ENCODE assay signal across 19 mouse cellular contexts in genomic region chr6:31840621-31841020, GRCm38 (mm10).
DNase-seq lines count a peak whose midpoint lies in the region; ATAC-seq and TF ChIP-seq lines count a peak whose summit lies in the region.
"Had no signal": no experiment of that assay in that cellular context is flagged by ENCODE, and none has a peak within 500 bp of the region (broad histone marks: within the 10 kb centered on the region; RNA-seq: fewer than 3 reads in every experiment).

No protein-coding gene starts in this region.

- no peak overlapping the region for H3K4me3 ChIP-seq in forebrain, embryonic 11.5 days (ENCODE audit: low read depth, low read length)
- H3K4me3 ChIP-seq in forebrain, embryonic 13.5 days = no peak overlapping the region
- H3K4me3 ChIP-seq in kidney, postnatal 0 days (replicated peaks; ENCODE audit: low read depth, low read length) = no peak overlapping the region
- no peak overlapping the region for H3K4me3 ChIP-seq in E14TG2a.4 (replicated peaks; ENCODE audit: low read length)
- H3K4me3 ChIP-seq: embryonic facial prominence, embryonic 15.5 days; forebrain, embryonic 10.5 days; kidney, embryonic 15.5 days; limb, embryonic 12.5 days; midbrain, embryonic 13.5 days; myocyte; neural tube, embryonic 15.5 days had no signal

- peak; percentile 32 for DNase-seq in forebrain, embryonic 11.5 days (ENCODE audit: low spot score)
- no peak for DNase-seq in kidney, postnatal 0 days (ENCODE audit: low spot score)
- DNase-seq in kidney, postnatal 4 days = no peak
- DNase-seq in A20 (ENCODE audit: low read depth, low spot score) = peak; percentile 2
- DNase-seq in urinary bladder, postnatal 4 days (ENCODE audit: low spot score in 2 of 2) = no peak
- DNase-seq: embryo, embryonic 11 days; thymus, postnatal 36 days had no signal

- no peak overlapping the region for H3K9ac ChIP-seq in forebrain, embryonic 11.5 days (ENCODE audit: low read length)
- no peak overlapping the region for H3K9ac ChIP-seq in forebrain, embryonic 13.5 days
- H3K9ac ChIP-seq in kidney, postnatal 0 days (ENCODE audit: low read depth, low read length) = no peak overlapping the region
- H3K9ac ChIP-seq: embryonic facial prominence, embryonic 15.5 days; kidney, embryonic 15.5 days; limb, embryonic 12.5 days; midbrain, embryonic 13.5 days; neural tube, embryonic 15.5 days had no signal

- ATAC-seq in forebrain, embryonic 11.5 days (replicated peaks; ENCODE audit: low FRiP score) = no peak
- no peak for ATAC-seq in forebrain, embryonic 13.5 days
- no peak for ATAC-seq in kidney, postnatal 0 days (replicated peaks; ENCODE audit: low FRiP score, low read depth)
- ATAC-seq in CD4-positive, CD25-positive, alpha-beta regulatory T cell, adult 4 months = no peak
- ATAC-seq: inflammation-experienced regulatory T-cells, adult 6 months; midbrain, embryonic 13.5 days had no signal

- H3K27ac ChIP-seq in forebrain, embryonic 11.5 days (ENCODE audit: low read depth, low read length) = no peak overlapping the region
- H3K27ac ChIP-seq in forebrain, embryonic 13.5 days = no peak overlapping the region
- no peak overlapping the region for H3K27ac ChIP-seq in kidney, postnatal 0 days
- H3K27ac ChIP-seq: embryonic facial prominence, embryonic 15.5 days; forebrain, embryonic 10.5 days; kidney, embryonic 15.5 days; limb, embryonic 12.5 days; macrophage; midbrain, embryonic 13.5 days; neural tube, embryonic 15.5 days had no signal

- no peaks in the 10 kb centered on the region for H3K4me1 ChIP-seq in forebrain, embryonic 11.5 days (replicated peaks; ENCODE audit: control insufficient read depth, insufficient read depth, low read length)
- no peaks in the 10 kb centered on the region for H3K4me1 ChIP-seq in forebrain, embryonic 13.5 days
- H3K4me1 ChIP-seq in kidney, postnatal 0 days (replicated peaks; ENCODE audit: insufficient read depth, low read length) = no peaks in the 10 kb centered on the region
- no peaks in the 10 kb centered on the region for H3K4me1 ChIP-seq in E14TG2a.4 (replicated peaks; ENCODE audit: low read depth, low read length)
- H3K4me1 ChIP-seq: embryonic facial prominence, embryonic 15.5 days; forebrain, embryonic 10.5 days; limb, embryonic 12.5 days; midbrain, embryonic 13.5 days had no signal

- no peaks in the 10 kb centered on the region for H3K36me3 ChIP-seq in forebrain, embryonic 11.5 days (ENCODE audit: control insufficient read depth, insufficient read depth, low read length)
- H3K36me3 ChIP-seq in forebrain, embryonic 13.5 days (ENCODE audit: poor library complexity, severe bottlenecking) = no peaks in the 10 kb centered on the region
- H3K36me3 ChIP-seq in kidney, postnatal 0 days (ENCODE audit: insufficient read depth, low read length) = no peaks in the 10 kb centered on the region
- no peaks in the 10 kb centered on the region for H3K36me3 ChIP-seq in E14TG2a.4 (ENCODE audit: insufficient read depth, low read length)
- H3K36me3 ChIP-seq: embryonic facial prominence, embryonic 15.5 days; forebrain, embryonic 10.5 days; kidney, embryonic 15.5 days; limb, embryonic 12.5 days; midbrain, embryonic 13.5 days; neural tube, embryonic 15.5 days had no signal

- no peaks in the 10 kb centered on the region for H3K27me3 ChIP-seq in forebrain, embryonic 11.5 days (ENCODE audit: control insufficient read depth, insufficient read depth, low read length)
- no peaks in the 10 kb centered on the region for H3K27me3 ChIP-seq in forebrain, embryonic 13.5 days
- no peaks in the 10 kb centered on the region for H3K27me3 ChIP-seq in kidney, postnatal 0 days (ENCODE audit: insufficient read depth, low read length)
- 0 out of 2 replicates have a peak, but pooled peaks cover 4% of the 10 kb centered on the region for H3K27me3 ChIP-seq in E14TG2a.4 (ENCODE audit: insufficient read depth, low read length)
- H3K27me3 ChIP-seq: embryonic facial prominence, embryonic 15.5 days; kidney, embryonic 15.5 days; limb, embryonic 12.5 days; midbrain, embryonic 13.5 days; neural tube, embryonic 15.5 days had no signal

- WGBS in forebrain, embryonic 11.5 days = 95% methylated on average over 4 of the region's 4 CpGs
- whole genome bisulfite sequencing in forebrain, embryonic 13.5 days = 89% methylated on average over 4 of the region's 4 CpGs
- 92% methylated on average over 4 of the region's 4 CpGs for WGBS in kidney, postnatal 0 days

- no peak overlapping the region for H3K4me2 ChIP-seq in forebrain, embryonic 11.5 days (ENCODE audit: low read depth, low read length, severe bottlenecking)
- no peak overlapping the region for H3K4me2 ChIP-seq in forebrain, embryonic 13.5 days
- no peak overlapping the region for H3K4me2 ChIP-seq in kidney, postnatal 0 days (ENCODE audit: low read length)
- H3K4me2 ChIP-seq: embryonic facial prominence, embryonic 15.5 days; kidney, embryonic 15.5 days; limb, embryonic 12.5 days; midbrain, embryonic 13.5 days; neural tube, embryonic 15.5 days had no signal

- no peaks in the 10 kb centered on the region for H3K9me3 ChIP-seq in forebrain, embryonic 11.5 days (ENCODE audit: control insufficient read depth, low read length)
- H3K9me3 ChIP-seq in forebrain, embryonic 13.5 days (replicated peaks) = 0 out of 2 replicates have a peak, but pooled peaks cover 10% of the 10 kb centered on the region
- H3K9me3 ChIP-seq in kidney, postnatal 0 days (replicated peaks; ENCODE audit: low read length) = no peaks in the 10 kb centered on the region
- peaks cover 24% of the 10 kb centered on the region for H3K9me3 ChIP-seq in E14TG2a.4 (ENCODE audit: low read length)
- H3K9me3 ChIP-seq: embryonic facial prominence, embryonic 15.5 days; midbrain, embryonic 13.5 days; neural tube, embryonic 15.5 days had no signal

- peak; percentile 34; the same call in 1 of the 2 replicates for TF ChIP-seq CTCF in kidney, postnatal 0 days (IDR thresholded peaks at IDR 0.05; ENCODE audit: low read depth)
- peak; percentile 13 for TF ChIP-seq CTCF in E14TG2a.4 (conservative IDR thresholded peaks at IDR 0.05; ENCODE audit: low read length)

Comparison
In these comparisons a context has a peak if more than half of its experiments do, and no peak if none do; other contexts are left out.
1. DNase-seq: peak in forebrain, embryonic 11.5 days (single experiment) and A20 (single experiment); none in kidney, postnatal 0 days (single experiment), kidney, postnatal 4 days (0 of 2) and urinary bladder, postnatal 4 days (0 of 2).